Mouse (Mus musculus): Measurements from ENCODE around the gene Riiad1.

- no peak for TF ChIP-seq CTCF (IDR thresholded peaks at IDR 0.05; ENCODE audit: control insufficient read depth, insufficient read depth, low read length)
- no peak for TF ChIP-seq POLR2A (IDR thresholded peaks at IDR 0.05; ENCODE audit: borderline replicate concordance, control insufficient read depth, low read depth, low read length)
Observed at GRCm38 (mm10) chr3:94478591-94479169, 1.5 kb downstream of the Riiad1 start.
